Mouse (Mus musculus) left cerebral cortex, adult 11 months (tissue): ENCODE measurements around the gene Shisa7.
A peak's percentile ranks its signal among the peaks of the same experiment; 100 is the strongest.
"Not testable (repeated sequence)": the region's sequence is repeated elsewhere in the genome, so short reads cannot be mapped to it uniquely, and the experiment has no call there.

ENCODE experiments used
- DNase-seq: peaks from one replicate; pipeline ENCODE4 v3.0.0; 2022; ENCODE audit warnings: low spot score

The Shisa7 gene

DNA sequence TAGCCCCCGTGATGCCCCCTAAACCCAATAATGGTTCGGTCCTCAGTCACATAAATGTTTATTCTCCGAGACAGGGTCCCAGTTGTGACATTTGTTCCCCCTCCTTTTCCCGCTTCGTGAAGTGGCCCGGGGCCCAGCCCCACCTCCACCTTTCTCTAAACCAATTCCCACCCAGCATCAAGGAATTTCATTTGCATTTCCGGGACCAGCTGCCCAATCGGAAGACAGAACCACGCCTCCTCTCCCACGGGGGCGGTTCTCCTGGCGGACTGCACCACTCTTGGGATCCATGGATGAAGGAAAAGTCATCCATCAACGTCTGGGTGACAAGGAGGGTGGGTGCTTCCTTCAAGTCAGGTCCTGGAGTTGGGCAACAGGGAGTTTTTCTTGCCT is 417 bp upstream of the Shisa7 start:
- DNase-seq: peak; percentile 89

DNA sequence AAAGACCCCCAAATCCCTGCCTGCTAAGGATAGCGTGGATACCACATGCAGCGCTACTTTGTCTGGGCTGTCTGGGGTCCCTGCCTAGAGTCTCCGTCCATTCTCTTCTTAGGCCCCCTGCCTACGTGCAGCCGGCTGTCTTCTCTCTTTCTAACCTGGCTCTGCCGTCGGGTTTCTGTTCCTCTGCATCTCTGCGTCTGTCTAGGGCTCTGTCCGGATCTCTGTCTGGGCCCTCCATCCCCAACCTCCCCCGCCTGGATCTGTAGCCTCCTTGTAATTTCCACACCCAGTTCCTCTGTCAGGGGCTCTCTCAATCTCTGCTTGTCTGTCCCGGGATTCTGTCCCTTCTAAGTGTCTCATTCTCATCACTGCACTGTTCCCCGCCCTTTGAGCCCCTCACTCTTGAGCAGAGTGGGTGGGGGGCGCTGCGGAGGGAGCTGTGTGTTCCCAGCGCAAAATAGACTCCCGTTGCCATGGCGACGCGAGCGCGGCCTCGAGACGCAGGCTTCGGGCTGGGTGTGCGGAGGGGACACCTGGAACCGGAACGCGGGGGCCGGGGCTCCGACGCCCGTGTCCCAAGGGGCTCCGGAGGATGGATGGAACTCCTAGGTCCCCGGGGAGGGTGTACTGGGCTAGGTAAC is 772 bp downstream of the Shisa7 start:
- peak; percentile 74 for DNase-seq

DNA sequence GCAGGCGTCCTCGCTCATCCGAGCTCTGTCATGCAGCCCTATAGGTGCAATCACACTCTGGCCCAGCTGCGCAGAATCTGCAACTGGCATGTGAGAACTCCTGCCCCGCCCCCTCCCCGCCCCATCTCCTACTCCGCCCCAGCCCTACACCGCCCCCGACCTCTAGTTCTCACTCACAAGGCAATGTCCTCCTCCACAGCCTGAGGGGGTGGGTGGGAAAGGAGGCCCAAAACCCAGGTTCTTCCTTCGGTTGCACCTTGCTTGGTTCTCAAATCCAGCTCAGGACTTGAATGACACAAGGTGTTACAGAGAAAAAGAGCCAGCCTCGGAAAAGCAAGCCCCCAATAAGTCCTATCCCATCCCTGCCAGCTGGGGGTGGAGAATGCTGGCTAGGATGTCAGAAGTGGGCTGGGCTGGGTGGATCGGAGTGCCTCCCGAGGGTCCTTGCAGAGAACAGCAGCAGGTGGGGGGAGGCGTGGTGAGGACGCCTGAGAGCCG is 1.8 kb downstream of the Shisa7 start:
- DNase-seq: no peak

DNA sequence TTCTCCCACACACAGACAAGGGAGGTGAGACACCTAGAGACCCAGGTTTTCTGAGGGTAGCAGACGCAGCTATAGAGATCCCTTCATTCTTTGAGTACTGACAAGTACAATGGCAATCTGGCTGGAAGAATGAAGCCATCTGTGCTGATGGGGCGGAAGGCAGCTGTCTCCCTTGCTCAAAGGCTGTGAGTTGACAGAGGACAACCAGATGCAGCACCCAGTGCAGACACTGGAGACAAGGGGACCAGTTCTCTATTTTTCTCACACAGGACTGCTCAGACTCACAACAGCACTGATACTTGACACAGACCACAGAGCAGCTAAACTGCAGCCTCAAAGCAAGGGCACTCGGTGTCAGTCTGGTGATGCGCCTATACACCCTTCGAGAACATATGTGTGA is 2.4 kb downstream of the Shisa7 start:
- no peak for DNase-seq

DNA sequence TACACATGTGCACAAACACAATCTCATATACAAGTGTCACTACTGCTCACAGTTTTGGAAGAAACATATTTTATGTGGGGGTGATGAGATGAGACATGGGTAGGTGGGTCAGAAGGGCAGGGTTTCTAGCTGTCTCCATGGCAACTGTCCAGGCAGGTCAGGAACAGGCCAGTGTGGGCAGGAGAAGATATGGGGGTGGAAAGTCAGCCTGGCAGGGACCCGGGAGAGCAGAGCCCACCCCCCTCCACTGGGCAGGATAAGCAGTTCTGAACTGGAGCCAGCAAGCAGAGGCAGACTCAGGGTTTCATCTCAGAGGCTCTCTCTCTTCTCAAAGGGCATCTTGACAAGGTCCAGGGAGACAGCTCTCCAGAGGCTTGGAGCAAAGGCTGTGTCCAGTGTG is 6.9 kb downstream of the Shisa7 start:
- DNase-seq: no peak

DNA sequence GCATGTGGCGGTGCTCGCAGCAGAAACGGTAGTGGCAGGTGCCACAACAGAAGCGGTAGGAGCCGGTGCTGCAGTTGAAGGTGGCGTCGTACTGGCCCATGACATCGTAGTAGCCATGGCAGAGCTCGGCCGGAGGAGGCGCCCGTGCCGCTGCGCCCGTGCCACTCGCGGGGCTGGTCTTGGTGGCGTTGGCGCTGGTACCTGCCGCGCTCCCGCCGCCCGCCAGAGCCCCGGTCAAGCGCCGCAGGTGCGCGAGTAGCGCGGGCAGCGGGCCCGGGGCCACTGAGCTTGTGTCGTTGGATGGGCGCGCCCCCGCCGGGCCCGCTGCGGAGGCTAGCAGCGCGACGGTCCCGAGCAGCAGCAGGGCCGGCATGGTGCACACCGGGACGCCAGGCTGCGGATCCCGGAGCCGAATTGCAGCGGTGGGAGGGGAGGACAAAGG is 8.1 kb downstream of the Shisa7 start:
- DNase-seq: no peak

DNA sequence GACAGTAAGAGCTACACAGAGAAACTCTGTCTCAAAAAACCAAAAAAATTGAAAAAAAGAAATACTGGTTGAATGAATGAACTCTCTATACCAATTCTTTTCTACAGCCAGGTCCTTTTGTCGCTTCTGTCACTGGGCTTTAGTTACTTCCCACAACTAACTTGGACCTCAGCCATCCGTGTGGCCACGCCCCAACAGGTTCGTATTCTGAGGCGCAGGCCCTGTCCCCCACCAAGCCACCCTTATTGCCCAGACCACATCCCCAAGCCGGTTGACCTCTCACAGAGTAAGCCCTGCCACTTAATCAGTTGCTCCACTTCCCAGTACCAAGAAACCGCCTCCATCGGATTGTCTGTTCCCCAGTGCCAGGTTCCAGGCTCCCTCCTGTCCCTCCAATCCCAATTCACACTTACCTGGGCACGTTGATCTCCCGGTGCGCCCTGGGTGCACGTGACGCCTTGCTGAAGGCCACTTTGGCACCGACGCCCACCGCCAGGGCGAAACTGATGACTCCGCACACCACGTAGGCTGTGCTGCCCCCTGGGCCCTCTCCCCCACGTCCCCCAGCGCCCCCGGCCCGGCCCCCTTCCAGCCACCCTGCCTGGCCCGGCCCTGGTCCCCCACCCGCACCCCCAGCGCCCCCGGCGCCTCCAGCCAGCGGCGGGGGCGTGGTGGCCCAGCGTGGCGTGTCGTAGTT is 8.7 kb downstream of the Shisa7 start:
- DNase-seq: no peak

DNA sequence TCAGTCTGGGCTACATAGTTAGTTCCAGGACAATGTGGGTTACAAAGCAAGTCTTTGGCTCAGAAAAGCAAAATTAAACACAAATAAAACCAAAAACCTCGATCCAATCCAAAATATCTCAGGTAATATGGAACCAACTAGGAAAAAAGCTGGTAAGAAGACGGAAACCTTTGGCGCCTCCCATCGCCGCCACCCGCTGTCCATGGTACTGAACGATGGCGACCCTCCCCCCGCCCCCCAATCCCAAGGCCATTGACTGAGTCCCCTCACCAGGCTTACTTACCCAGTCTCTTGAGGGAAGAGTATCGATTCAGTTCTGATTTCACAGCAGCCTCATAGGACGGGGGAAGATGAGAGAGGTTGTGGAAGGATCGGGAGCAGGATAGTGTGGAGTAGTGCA is 14.0 kb downstream of the Shisa7 start:
- no peak for DNase-seq

DNA sequence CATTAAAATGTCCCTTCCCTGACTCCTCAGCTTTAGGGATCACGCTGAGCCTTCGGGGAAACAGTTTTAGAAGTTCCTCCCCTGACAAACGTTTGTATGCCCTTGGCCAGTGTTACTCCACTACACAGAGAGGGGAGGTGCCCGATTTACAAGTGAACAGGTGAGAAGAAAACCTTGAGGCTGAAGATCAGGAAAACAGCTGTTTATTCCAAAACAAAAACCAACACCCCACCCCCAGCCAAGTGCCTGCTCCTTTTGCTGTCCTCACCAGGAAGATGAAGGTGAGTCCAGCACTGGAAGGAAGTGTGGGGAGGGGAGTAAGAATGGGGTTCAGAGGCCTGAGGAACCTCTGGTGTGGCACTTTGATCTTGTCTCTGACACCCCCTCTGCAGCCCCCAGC is 19.1 kb downstream of the Shisa7 start:
- no peak for DNase-seq

DNA sequence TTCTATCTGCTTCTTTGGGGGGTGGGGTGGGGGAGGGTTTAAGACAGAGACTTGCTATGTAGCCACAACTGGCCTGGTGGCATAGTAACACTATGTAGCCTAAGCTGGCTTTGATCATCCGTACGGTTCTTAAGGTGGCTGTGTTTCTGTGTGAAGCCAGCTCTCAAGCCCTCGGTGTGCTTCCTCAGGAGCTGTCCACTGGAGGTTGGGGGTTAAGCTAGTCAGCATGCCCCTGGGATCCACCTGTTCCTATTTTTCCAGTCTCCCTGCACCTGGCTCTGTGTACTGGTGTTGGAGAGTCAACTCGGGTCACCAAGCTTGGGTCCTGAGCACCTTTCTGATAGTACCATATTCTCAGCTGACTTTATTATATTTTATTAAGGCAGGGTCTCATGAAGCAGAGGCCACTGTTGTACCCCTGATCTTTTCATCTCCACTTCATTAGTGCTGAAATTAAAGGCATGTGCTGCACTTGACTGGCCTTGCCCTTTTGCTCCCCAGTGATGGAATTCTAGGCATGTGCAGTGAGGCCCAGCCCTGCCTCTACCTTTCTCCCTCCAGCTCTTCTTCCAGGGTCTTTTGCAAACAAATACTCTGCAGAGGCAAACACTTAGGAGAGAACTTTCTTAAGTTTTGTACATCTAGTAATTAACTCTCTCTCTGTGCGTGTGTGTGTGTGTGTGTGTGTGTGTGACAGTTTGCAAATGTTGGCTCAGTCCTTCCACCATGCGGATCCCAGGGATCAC is 22.2 kb downstream of the Shisa7 start:
- no peak for DNase-seq

DNA sequence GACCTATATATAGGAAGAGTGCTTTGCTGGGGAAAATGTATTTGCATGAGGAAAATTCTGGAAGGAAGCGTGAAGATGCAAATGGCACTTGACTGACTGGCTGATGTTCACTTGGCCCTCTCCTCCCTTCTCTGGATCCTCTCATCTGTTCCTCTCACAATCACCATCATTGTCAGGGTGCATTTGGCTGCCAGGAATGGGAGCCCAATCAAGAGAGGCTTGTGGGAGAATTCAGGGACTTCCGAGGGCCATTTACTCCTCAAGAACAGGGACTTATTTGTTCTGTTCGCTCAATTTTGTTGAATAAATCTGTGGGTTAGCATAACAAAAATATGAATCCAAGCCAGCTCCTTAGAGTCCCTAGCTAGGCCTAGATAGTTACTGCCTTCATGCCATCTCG is 22.8 kb downstream of the Shisa7 start:
- no peak for DNase-seq

DNA sequence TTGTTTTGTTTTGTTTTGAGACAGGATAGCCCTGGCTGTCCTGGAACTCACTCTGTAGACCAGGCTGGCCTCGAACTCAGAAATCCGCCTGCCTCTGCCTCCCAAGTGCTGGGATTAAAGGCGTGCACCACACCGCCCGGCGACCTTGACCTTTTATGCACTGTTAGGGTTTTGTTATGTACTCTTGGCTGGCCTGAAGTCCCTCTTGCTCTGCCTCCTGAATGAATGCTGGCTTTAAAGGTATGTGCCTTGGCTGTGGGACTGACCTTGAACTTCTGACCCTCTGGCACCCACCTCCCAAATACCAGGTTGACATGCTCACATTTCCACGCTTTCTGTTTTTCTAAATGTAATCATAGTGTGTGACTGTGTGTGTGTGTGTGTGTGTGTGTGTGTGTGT is 23.6 kb downstream of the Shisa7 start:
- not testable (repeated sequence) for DNase-seq

DNA sequence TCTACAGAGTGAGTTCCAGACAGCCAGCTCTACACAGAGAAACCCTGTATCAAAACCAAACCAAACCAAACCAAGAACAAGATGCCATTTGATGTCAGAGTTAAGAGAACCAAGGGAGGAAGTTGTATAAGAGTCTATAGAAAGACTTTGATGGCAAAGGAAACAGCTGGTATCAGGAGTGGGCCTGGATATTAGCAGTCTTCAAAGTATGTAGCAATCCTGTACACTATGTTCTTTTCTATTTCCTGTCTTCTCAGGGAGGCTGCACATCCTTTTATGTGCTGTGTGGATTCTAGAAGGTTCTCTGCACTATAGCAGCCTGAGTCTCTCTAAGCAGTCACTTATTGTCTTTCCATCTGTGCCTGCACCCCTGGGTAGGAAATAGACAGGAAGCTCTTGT is 27.9 kb downstream of the Shisa7 start:
- DNase-seq: no peak

DNA sequence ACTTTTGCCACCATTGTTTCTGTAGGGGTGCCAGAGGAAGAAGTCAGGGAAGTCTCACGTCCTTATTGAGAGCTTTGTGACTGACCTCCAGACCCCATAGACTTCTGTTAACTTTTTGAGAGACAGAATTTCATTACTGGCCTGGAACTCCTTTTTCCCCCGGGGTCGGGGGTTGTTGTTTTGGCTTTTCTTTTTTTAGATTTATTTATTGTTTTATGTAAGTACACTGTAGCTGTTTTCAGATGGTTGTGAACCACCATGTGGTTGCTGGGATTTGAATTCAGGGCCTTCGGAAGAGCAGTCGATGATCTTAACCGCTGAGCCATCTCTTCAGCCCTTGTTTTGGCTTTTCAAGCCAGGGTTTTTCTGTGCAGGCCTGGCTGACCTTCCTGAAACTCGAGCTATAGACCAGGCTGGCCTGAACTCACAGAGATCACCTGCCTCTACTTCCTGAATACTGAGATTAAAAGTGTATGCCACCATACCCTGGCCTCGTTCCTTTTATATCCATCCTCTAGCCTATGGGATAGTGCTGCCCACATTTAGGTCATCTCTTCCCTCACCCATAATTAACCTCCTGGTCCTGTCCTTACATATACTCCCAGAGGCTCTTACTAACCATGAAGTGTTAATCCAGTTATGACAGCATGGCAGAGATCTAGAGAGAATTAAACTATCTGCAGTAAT is 31.2 kb downstream of the Shisa7 start:
- no peak for DNase-seq

DNA sequence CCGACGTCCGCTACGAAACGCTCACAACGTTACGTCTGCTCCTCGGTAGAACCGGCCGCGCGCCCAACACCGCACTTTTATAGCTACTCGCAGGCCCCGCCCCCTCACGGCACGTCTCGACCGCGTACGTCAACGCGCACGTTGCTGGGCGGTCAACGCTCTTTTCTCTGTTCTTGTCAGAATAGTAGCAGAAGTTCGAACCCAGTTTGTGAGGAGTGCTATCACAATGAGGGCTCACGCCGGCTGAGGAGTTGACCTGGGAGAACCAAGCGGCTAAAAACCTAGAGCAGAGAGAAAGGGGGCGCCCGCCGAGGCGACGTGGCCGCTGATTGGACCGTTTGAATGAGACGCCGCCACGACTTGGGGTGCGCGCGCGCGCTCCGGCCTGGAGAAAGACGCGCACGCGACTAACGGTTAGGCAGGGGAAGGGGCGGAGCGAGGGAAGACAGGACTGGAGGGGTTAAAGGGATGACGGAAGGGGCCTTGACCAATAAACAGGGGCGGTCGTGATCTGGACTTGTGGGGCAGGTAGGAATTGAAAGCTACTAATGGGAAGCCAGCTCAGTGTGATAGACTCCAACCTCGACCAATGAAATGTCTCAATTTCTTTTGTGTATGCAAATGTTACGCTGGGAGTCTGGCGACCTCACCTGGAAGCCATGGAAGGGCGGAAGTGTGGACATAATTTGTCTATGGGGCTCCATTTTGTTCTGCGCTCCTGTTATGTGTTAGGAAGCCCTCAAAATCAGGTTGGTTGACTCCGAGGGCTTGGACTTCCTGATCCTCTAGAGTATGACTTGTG is 32.0 kb downstream of the Shisa7 start, which contains the start of gene Ube2s:
Gene Ube2s, minus strand, starts transcription at position 288 of the 802 bp plus-strand sequence.
- DNase-seq: peak; percentile 99

DNA sequence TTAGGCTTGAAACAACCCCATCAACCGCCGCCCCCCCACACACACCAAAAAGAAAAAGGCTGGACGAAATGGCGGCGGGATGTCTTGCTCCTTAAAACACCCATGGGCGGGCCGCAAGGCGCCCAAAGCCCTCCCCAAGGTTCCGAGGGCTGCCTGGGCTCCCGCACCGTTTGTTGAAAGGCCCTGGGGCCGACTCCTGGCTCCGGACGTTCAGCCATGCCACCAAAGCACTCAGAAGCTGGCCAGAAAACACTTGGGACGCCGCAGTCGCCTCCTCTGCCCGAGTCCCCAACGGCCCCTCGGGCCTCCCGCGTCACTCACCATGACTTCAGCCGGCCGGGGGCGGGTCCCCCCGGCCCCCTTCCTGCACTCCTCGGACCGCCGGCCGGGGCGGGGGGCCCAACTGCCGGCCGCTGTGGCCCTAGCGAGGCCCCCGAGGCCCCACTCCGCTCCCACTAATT is 32.6 kb downstream of the Shisa7 start:
- no peak for DNase-seq

DNA sequence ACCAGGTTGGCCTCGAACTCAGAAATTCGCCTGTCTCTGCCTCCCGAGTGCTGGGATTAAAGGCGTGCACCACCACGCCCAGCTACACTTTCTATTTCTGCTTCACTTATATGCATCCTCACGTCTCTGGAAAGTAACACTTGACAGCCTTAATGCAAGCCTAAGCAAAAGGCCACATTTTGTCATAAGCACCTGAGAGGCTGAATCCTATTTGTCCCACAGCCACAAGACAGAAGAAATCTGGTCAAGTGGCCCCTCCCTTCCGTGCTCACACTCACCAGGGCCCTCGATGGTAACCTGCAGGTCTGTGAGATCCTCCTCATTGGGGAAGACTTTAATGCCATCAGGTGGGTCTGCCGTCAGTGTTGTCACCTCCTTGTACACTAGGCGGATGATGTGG is 33.4 kb downstream of the Shisa7 start:
- not testable (repeated sequence) for DNase-seq

DNA sequence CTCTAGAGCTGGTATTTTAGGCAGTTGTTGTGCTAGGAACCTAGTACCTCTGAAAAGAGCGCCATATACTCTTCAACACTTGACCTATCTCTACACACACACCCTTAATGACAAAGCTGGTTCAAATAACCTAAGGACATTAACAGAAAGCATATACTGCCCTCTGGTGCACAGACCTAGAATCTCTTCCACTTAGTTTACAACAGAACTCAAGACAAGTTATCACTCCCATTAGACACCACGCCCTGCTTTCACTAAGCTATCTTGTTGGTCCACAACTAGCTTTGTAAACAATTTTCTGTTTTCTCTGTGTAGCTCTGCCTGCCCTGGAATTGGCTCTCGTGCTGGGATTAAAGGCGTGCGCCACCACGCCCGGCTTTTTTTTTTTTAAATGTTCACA is 37.8 kb downstream of the Shisa7 start:
- DNase-seq: no peak

DNA sequence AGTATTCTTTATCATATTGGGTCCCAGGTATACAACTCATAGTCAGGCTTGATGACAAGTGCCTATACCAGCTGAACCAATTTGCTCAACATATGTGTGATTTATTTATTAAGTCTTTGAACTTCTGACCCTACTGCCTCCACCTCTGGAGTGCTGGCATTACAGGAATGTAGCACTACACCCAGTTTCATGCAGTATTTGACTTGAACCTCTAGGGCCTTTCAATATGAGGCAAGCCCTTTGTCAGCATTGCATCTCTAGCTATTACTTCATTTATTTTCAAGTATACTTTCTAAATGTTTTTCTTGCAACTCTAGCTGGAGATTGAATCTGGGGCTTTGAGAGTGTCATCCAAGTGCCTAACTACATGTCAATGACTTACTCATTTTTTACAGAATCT is 42.2 kb downstream of the Shisa7 start:
- no peak for DNase-seq

DNA sequence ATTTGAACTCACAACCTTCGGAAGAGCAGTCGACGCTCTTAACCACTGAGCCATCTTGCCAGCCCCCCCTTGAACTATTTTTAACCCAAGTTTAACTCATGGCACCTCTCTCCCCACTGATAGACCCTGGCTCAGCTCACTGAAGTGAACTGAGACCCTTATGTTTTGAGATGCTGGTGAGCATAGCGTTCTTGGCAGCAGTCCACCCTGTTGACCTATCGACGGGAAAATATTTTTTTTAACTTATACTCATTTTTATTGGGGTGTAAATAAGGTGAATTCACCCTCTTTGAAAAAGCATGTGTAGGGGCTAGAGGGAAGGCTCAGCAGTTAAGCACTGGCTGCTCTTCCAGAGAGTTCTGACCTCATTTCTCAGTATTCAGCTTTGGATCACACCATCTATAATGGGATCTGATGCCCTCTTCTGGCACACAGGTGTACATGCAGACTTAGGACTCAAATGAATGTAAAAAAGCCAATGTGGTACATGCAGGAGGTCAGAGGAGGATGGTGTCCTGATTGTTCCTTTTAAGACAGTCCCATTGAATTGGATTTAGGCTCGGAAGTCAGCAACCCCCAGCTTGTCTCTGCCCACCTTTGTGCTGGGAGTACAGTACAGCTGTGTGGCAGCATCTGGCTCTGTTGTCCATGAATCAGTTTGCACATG is 48.6 kb downstream of the Shisa7 start:
- no peak for DNase-seq

DNA sequence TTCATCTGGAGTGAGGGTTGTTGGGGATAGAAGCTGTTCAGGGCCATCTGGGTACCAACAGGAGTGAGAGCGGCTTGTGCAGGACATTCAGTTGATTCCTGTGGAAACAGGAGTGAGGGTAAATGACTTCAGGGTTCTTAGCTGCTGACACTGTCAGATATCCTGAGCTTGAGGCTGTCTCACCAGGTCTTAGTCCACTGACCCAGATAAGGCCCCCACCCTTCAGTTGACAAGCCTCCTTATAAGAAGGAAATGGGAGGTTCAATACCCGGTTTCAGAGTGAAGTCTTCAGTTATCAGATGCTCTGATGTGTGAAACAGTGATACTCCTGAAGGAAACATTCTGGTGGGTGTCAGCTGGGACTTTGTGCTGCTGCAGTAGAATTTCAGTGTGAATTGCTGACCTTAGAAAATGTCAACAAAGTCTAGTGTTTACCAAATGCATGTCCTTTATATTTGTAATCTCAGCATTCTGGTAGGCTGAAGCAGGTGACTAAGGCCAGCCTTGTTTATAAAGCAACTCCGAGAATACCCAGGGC is 49.8 kb downstream of the Shisa7 start:
- no peak for DNase-seq
